Mouse (Mus musculus): ENCODE data around the gene Tuba1c. TPM values are rescaled to one million over a fixed set of nuclear protein-coding genes. Genes with fewer than 3 reads are reported as not detected.

Tuba1c gene
- polyA plus RNA-seq, 1 experiment from 2014 or later, result 144 TPM

DNA sequence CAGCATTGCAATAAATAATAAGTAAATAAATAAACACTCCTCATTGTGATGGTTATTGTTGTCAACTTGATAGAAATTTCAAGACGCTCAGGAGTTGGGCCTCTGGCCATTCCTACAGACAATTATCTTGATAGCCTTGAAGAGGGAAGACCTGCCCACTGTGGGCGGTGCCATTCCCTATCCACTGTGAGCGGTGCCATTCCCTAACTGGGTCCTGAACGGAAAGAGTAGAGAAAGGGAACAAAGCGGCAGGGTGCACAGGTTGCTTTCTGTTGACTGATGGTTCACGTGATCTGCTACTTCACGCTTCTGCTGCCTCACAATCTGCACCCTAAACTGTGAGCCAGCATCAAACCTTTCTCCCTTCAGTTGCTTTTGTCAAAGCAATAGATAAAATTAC is 8.4 kb upstream of the Tuba1c start:
- Histone ChIP-seq H3K27ac (replicated peaks) (no peak overlapping the region), H3K4me1 (peaks cover 22% of the 10 kb centered on the region), H3K27me3 (replicated peaks; ENCODE audit: low read depth, poor library complexity, severe bottlenecking) (peaks cover 17% of the 10 kb centered on the region), H3K4me3 (no peak overlapping the region), H3K36me3 (replicated peaks) (no peaks in the 10 kb centered on the region), H3K9me3 (peaks cover 5% of the 10 kb centered on the region; the same call in 1 of the 2 replicates)
- WGBS, result 97% methylated on average over 7 of the region's 7 CpGs
- no peak for DNase-seq (ENCODE audit: low spot score)

DNA sequence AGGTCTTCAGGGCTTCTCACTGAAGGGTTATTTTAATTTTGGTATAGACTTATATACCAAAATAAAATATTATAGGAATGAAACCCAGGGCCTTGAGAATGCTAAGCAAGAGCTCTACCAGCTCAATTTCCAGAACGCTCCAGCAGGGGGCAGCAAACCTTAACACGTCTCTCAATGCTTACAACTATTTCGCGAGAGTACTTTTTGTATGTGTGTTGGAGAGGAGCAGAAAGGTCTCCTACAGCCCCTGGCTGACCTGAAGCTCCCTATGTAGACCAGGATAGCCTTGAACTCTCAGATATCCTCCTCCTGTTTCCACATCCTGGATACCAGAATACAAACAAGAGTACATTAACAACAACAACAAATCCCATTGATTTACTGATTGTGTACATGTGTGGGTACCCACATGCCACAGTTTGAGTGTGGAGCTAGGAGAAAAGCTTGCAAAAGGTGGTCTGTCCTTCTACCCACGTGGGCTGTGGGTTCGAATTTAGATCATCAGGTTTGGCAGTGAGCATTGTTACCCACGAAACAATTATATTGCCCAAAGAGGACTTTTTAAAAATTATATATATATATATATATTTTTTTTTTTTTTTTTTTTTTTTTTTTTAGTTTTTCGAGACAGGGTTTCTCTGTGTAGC is 4.9 kb upstream of the Tuba1c start:
- Histone ChIP-seq H3K9me3 (peaks cover 5% of the 10 kb centered on the region; the same call in 1 of the 2 replicates), H3K4me1 (peaks cover 14% of the 10 kb centered on the region), H3K4me3 (no peak overlapping the region), H3K27ac (replicated peaks) (no peak overlapping the region), H3K27me3 (replicated peaks; ENCODE audit: low read depth, poor library complexity, severe bottlenecking) (no peaks in the 10 kb centered on the region), H3K36me3 (replicated peaks) (no peaks in the 10 kb centered on the region)
- peak; percentile 85 for DNase-seq (ENCODE audit: low spot score)
- WGBS, result 22% methylated on average over 7 of the region's 8 CpGs

DNA sequence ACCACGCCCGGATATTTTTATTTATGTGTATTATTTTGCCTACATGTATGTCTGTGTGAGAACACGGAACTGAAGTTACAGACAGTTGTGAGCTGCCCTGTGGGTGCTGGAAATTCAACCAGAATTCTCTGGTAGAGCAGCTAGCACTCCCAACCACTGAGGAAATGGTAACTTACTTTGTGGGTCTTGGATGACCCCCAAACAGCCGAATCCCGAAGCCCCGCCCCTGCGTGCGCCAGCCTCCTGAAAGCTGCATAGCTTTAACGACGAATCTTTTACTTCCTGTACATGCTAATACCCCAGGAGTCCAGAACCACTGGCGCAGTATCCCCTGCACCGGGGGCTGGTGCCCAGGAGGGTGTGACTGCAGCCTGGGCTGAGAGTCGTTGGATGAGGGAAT is 4.3 kb upstream of the Tuba1c start:
- Histone ChIP-seq H3K9me3 (peaks cover 5% of the 10 kb centered on the region; the same call in 1 of the 2 replicates), H3K27me3 (replicated peaks; ENCODE audit: low read depth, poor library complexity, severe bottlenecking) (no peaks in the 10 kb centered on the region), H3K36me3 (replicated peaks) (no peaks in the 10 kb centered on the region), H3K4me3 (no peak overlapping the region), H3K27ac (replicated peaks) (no peak overlapping the region), H3K4me1 (peaks cover 19% of the 10 kb centered on the region)
- no peak for DNase-seq (ENCODE audit: low spot score)
- 76% methylated on average over 13 of the region's 13 CpGs for WGBS

DNA sequence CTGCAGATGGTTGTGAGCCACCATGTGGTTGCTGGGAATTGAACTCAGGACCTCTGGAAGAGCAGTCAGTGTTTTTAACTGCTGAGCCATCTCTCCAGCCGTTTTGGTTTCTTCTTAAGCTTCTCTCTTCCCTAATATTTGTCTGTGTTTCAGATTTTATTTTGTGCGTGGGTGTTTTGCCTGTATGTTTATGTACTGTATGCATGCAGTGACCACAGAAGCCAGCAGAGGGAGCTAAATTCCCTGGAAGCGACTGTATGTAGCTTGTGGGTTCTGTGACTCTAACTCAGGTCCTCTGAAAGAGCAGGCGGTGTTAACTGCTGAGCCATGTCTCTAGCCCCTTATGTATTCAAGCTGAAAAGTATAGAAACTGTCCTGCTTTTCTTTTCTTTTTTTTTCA is 3.4 kb upstream of the Tuba1c start:
- WGBS, result 57% methylated on average over 4 of the region's 4 CpGs
- H3K4me3 ChIP-seq, result no peak overlapping the region
- H3K9me3 ChIP-seq, result peaks cover 3% of the 10 kb centered on the region; the same call in 1 of the 2 replicates
- no peaks in the 10 kb centered on the region for H3K36me3 ChIP-seq (replicated peaks)
- peaks cover 26% of the 10 kb centered on the region for H3K4me1 ChIP-seq
- no peak overlapping the region for H3K27ac ChIP-seq (replicated peaks)
- DNase-seq (ENCODE audit: low spot score), result peak; percentile 41
- no peaks in the 10 kb centered on the region for H3K27me3 ChIP-seq (replicated peaks; ENCODE audit: low read depth, poor library complexity, severe bottlenecking)

DNA sequence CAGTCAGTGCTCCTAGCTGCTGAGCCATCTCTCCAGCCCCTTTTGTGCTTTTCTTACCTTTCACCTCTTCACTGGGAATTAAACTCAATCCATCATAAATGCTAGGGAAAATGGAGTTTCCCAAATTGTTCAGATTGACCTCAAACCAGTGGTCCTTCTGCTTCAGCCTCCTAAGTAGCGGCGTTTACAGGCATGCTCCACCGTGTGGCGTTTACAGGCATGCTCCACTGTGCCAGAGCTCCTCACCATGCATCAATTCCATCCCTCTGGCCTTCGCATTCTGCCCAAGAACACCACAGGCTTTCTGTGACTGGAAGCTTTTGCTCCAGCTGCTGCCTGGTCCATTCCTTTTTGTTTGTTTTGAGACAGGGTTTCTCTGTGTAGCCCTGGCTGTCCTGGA is 2.6 kb upstream of the Tuba1c start:
- no peak for DNase-seq (ENCODE audit: low spot score)
- H3K4me1 ChIP-seq, result peaks cover 34% of the 10 kb centered on the region
- no peaks in the 10 kb centered on the region for H3K9me3 ChIP-seq
- WGBS, result 76% methylated on average over 5 of the region's 5 CpGs
- no peak overlapping the region for H3K4me3 ChIP-seq
- no peaks in the 10 kb centered on the region for H3K27me3 ChIP-seq (replicated peaks; ENCODE audit: low read depth, poor library complexity, severe bottlenecking)
- H3K27ac ChIP-seq (replicated peaks), result no peak overlapping the region
- H3K36me3 ChIP-seq (replicated peaks), result no peaks in the 10 kb centered on the region

DNA sequence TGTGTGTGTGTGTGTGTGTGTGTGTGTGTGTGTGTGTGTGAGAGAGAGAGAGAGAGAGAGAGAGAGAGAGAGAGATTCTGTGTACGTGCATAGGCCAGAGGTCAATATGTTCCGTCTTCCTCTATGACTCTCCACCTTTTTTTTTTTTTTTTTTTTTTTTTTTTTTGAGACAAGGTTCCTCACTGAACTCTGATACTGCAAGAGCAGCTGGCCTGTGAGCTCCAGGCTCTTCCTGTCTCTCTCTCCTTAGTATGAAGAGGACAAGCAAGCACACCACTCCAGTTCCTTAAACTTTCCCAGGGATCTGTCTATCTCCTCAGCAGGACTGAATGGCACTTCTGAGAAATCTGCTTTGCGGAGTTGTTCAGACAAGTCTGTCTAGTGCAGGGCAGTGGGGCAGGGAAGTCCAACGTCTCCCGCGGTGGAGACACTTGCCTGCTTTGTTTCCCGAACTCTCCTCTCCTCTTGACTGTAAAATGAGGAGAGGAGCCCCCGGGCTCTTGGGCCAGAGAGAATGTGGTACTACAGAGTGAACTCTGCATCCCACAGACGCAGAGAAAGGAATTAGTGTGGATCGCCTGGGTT is 725 bp upstream of the Tuba1c start:
- peak; percentile 65 for DNase-seq (ENCODE audit: low spot score)
- Histone ChIP-seq H3K4me1 (peaks cover 45% of the 10 kb centered on the region), H3K27ac (replicated peaks) (peak overlapping the region; percentile 90)

DNA sequence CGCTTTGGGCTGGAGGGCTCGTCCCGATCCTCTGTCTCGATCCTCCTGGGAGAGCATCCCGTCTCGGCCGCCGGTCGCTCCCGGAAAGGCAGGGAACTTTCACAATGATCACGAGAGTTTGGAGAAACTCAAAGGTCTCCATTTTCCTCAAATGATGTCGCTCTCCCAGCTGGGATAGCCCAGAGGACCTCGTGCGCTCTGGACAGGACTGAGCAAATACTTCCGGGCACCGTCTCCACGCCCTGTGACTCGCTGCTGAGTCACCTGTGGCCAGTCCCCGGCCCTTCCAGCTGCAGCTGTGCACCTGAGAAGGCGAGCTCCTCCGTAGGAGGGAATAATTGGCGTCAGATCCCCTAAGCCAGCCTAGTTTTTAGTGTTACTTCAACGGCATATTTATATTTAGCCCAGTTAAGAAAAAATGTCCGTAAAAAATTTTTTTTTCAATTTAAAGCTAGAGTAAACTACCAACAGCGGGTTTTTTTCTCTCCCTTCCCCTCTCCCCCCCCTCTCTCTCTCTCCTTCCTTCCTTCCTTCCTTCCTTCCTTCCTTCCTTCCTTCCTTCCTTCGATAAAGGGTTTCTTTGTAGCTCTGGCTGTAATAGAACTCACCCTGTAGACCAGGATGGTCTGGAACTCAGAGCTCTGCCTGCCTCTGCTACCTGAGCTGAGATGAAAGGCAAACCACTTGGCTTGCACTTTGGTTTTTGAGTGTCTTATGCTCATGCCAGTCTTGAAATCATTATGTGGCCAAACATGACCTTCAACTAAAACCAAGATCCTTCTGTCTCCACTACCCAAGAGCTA is 1.1 kb downstream of the Tuba1c start:
- H3K4me3 ChIP-seq, result peak overlapping the region; percentile 72
- DNase-seq (ENCODE audit: low spot score), result peak; percentile 45
- peaks cover 19% of the 10 kb centered on the region for H3K36me3 ChIP-seq (replicated peaks)
- H3K9me3 ChIP-seq, result no peaks in the 10 kb centered on the region
- peak overlapping the region; percentile 90 for H3K27ac ChIP-seq (replicated peaks)
- 14% methylated on average over 26 of the region's 26 CpGs for WGBS
- peaks cover 45% of the 10 kb centered on the region for H3K4me1 ChIP-seq
- H3K27me3 ChIP-seq (replicated peaks; ENCODE audit: low read depth, poor library complexity, severe bottlenecking), result no peaks in the 10 kb centered on the region

More for the DNA sequence above, 725 bp upstream of the Tuba1c start:
- peak overlapping the region; percentile 72 for H3K4me3 ChIP-seq
- H3K27me3 ChIP-seq (replicated peaks; ENCODE audit: low read depth, poor library complexity, severe bottlenecking), result no peaks in the 10 kb centered on the region
- H3K9me3 ChIP-seq, result no peaks in the 10 kb centered on the region
- H3K36me3 ChIP-seq (replicated peaks), result peaks cover 4% of the 10 kb centered on the region
- WGBS, result 3% methylated on average over 10 of the region's 10 CpGs

DNA sequence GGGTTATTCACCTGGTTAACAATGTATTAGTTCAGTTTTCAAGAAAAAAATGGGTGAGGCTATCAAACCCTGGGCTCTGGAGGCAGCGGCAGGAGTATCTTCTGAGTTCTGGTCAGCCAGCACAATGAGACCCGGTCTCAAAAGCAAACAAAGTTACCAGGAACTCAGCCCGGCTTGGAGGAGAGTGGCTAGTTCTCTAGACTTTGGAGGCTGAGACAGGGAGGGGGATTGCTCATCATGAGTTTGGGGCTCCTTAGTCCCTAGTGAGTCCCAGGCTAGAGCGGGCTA is 1.6 kb downstream of the Tuba1c start:
- no peaks in the 10 kb centered on the region for H3K9me3 ChIP-seq
- H3K4me1 ChIP-seq, result peaks cover 45% of the 10 kb centered on the region
- H3K27ac ChIP-seq (replicated peaks), result no peak overlapping the region
- no peak for DNase-seq (ENCODE audit: low spot score)
- H3K27me3 ChIP-seq (replicated peaks; ENCODE audit: low read depth, poor library complexity, severe bottlenecking), result no peaks in the 10 kb centered on the region
- peak overlapping the region; percentile 72 for H3K4me3 ChIP-seq
- H3K36me3 ChIP-seq (replicated peaks), result peaks cover 25% of the 10 kb centered on the region
- WGBS, result 90% methylated on average over 4 of the region's 4 CpGs

DNA sequence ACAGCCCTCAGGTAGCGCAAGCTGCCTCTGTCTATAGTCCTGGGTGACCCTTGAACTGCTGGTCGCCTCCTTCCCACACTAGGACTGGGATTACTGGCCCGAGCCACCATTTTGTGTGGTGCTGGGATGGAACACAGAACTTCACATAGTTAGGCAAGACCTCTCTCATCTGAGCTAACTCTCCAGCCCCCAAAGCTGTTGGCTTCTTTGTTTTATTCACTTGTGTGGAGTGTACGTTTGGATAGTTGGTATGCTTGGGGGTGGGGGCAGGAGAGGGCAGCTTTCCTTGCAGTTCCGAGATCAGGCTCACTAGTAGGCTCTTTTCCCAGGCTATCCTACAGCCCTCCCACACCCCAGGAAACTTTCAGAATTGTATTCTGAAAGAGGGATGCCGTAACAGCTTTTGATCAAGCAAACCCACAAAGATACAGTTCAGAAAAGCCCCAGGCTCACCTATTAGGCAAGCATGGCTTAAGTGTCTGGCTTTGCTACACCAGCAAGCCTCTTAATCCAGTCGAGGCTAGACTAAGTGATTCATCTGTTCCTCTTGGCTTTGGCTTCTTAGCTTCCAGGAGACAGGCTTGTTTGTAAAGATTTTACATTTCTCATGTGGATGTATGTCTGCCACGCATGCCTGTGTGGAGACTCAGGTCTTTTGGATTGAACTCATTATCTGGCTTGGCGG is 2.5 kb downstream of the Tuba1c start:
- WGBS, result 82% methylated on average over 9 of the region's 9 CpGs
- Histone ChIP-seq H3K36me3 (replicated peaks) (peaks cover 31% of the 10 kb centered on the region), H3K9me3 (no peaks in the 10 kb centered on the region), H3K27me3 (replicated peaks; ENCODE audit: low read depth, poor library complexity, severe bottlenecking) (no peaks in the 10 kb centered on the region), H3K4me3 (peak overlapping the region; percentile 72), H3K27ac (replicated peaks) (peak overlapping the region; percentile 1; the same call in 1 of the 2 replicates), H3K4me1 (peaks cover 45% of the 10 kb centered on the region)
- DNase-seq (ENCODE audit: low spot score), result no peak

DNA sequence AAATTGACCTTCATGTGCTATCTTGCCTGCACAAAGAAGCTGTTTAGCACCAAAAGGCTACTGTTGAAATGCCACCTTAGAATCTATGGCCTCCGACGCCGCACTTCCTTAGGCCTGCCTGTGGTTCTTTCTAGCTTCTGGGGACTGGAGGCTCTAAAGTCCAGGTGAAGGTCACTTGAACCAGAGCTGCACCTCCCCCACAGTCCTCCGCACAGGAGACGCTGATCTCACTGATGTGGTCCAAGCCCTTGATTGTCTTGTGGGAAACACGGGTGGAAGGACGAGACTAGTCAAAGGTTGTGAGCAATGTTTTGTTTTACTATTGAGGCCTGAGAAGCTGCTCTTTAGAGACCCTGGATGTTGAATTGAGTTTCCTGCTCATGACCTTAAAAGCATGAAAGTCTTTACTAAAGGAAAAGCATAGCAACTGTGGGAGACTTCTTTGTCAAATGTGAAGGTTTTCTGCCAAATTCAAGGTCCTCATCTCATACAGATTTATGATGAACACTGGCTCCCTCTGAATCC is 3.1 kb downstream of the Tuba1c start:
- H3K4me3 ChIP-seq, result peak overlapping the region; percentile 72
- H3K9me3 ChIP-seq, result no peaks in the 10 kb centered on the region
- WGBS, result 76% methylated on average over 7 of the region's 7 CpGs
- no peak for DNase-seq (ENCODE audit: low spot score)
- 0 out of 2 replicates have a peak overlapping the region, but pooled peaks have one; percentile 49 for H3K27ac ChIP-seq (replicated peaks)
- peaks cover 32% of the 10 kb centered on the region for H3K36me3 ChIP-seq (replicated peaks)
- peaks cover 45% of the 10 kb centered on the region for H3K4me1 ChIP-seq
- no peaks in the 10 kb centered on the region for H3K27me3 ChIP-seq (replicated peaks; ENCODE audit: low read depth, poor library complexity, severe bottlenecking)

DNA sequence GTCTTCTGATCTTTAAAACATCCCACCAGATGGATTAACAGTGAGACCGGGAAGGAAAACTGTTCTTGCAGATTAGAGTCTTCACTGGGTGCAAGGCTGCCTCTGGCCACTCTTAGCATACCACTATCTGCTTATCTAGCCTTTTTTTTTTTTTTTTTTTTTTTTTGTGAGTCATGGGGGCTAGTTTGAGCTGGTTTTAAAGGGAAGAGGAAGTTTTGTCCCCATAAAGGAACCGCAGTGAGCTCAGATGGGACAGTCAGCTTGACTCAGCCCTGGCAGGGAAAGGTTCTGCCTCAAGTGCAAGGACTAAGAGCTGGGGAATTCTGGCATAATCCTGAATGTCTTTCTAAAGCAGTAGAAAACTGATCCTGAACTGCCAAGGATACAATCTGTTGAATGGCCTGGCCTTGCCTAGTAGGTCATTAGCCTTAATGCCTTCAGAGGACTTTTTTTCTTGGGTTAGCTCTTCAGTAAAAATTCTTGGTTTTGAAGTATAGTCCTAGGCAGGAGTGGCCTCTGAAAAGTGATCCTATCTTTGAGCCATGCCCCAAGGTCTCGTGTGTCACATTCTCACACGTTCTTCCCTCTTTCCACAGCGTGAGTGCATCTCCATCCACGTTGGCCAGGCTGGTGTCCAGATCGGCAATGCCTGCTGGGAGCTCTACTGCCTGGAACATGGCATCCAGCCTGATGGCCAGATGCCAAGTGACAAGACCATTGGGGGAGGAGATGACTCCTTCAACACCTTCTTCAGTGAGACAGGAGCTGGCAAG is 4.0 kb downstream of the Tuba1c start:
- DNase-seq (ENCODE audit: low spot score), result no peak
- Histone ChIP-seq H3K9me3 (no peaks in the 10 kb centered on the region), H3K27ac (replicated peaks) (no peak overlapping the region), H3K36me3 (replicated peaks) (peaks cover 41% of the 10 kb centered on the region), H3K27me3 (replicated peaks; ENCODE audit: low read depth, poor library complexity, severe bottlenecking) (no peaks in the 10 kb centered on the region), H3K4me1 (peaks cover 42% of the 10 kb centered on the region), H3K4me3 (no peak overlapping the region)
- 93% methylated on average over 7 of the region's 7 CpGs for WGBS

DNA sequence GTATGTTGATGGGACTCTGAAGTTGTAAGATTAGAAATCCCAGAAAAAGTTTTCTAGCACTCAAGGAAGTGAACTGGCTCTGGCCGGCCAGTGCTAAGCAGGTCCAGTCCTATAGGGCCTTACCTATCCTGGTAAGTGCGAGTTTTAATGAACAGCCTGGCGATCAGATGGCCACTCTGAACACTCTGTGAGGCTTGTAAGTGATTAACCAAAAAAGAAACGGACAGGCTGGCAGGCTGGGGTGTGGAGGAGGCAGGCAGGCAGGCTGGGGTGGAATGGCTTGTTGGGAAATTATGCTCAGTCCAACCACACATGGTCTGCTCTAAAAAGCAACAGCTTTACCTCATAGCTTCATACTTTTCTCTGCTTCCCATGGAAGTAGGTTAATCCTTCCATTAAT is 5.7 kb downstream of the Tuba1c start:
- no peak overlapping the region for H3K27ac ChIP-seq (replicated peaks)
- H3K4me1 ChIP-seq, result peaks cover 26% of the 10 kb centered on the region
- no peaks in the 10 kb centered on the region for H3K9me3 ChIP-seq
- no peak for DNase-seq (ENCODE audit: low spot score)
- H3K4me3 ChIP-seq, result no peak overlapping the region
- H3K36me3 ChIP-seq (replicated peaks), result peaks cover 43% of the 10 kb centered on the region
- WGBS, result 86% methylated on average over 4 of the region's 4 CpGs
- no peaks in the 10 kb centered on the region for H3K27me3 ChIP-seq (replicated peaks; ENCODE audit: low read depth, poor library complexity, severe bottlenecking)

Measured in embryonic facial prominence, embryonic 10.5 days (tissue).